Mouse (Mus musculus): ENCODE data around the gene Fyn. TPM values are rescaled to one million over a fixed set of nuclear protein-coding genes. Genes with fewer than 3 reads are reported as not detected.

The Fyn gene
- polyA plus RNA-seq, 1 experiment = 29.2 TPM

DNA sequence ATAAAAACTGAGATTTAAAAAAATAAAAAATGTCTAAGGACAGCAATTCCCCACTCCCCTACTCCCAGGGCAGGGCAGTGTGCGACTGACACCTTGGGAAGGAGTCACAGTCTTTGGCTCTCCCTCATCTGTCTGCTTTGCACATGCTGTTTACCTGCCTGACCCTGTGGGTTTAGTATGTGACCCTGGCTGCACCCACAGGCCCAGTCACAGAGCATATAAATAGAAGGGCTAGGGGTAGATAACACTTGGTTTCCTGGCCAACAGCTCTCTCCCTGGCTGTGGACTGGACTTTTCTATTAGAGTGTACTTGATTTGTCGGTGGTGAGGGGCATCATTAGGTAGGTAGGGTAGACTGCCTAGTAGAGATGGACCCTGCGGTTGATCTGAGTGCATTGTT lies 19.5 kb downstream of the Fyn start:
- no peak for TF ChIP-seq CTCF (IDR thresholded peaks at IDR 0.05; ENCODE audit: insufficient read depth, low read length)
- TF ChIP-seq POLR2A (IDR thresholded peaks at IDR 0.05; ENCODE audit: borderline replicate concordance, extremely low read depth, low read depth, low read length) = no peak
- H3K4me1 ChIP-seq (ENCODE audit: control insufficient read depth, insufficient read depth, low read length) = peaks cover 8% of the 10 kb centered on the region
- 85% methylated on average over 3 of the region's 3 CpGs for WGBS
- no peak overlapping the region for H3K4me3 ChIP-seq (replicated peaks; ENCODE audit: extremely low read depth, low read depth, low read length)
- DNase-seq = no peak

DNA sequence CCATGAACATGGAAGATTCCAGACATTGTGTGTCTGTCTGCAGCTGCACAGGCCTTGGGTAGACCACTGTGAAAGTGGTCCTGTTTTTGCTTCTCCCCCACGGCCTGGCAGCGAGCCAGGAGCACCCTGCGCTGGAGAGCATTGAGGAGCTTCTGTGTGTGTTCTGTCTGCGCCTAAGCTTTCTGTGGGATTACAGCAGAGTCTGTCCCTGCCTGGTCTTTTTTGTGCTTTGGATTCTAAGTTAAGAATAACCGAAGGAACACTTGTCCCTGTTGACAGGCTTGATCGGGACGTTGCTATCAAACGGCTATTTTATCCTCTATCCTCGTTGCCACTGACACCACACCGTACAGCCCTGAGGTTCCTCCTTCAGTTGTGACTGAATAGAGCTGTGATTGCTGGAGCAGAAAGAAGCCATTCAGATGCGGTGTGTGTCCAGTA lies 20.8 kb downstream of the Fyn start:
- no peak for DNase-seq
- H3K4me1 ChIP-seq (ENCODE audit: control insufficient read depth, insufficient read depth, low read length) = peaks cover 10% of the 10 kb centered on the region
- no peak overlapping the region for H3K4me3 ChIP-seq (replicated peaks; ENCODE audit: extremely low read depth, low read depth, low read length)
- no peak for TF ChIP-seq POLR2A (IDR thresholded peaks at IDR 0.05; ENCODE audit: borderline replicate concordance, extremely low read depth, low read depth, low read length)
- no peak for TF ChIP-seq CTCF (IDR thresholded peaks at IDR 0.05; ENCODE audit: insufficient read depth, low read length)
- WGBS = 86% methylated on average over 11 of the region's 11 CpGs

DNA sequence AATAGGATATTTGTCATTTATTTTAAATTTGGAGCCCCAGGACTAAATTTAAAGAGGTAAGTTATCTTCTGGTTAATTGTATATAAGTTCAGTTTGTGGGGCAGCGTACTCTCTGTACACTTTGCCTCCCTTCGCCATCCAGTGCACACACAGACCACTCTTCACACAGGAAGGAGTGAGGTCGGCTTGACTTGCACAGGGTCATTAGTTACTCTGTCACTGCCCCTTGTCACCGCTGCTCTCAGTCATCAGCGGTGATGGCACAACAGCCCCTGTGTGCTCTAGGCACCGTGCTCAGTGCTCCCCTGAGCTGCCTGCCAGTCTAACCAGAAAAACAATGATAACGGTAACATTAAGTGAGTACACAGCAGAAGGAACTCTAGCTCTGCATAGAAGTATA lies 21.9 kb downstream of the Fyn start:
- peaks cover 10% of the 10 kb centered on the region for H3K4me1 ChIP-seq (ENCODE audit: control insufficient read depth, insufficient read depth, low read length)
- no peak for TF ChIP-seq CTCF (IDR thresholded peaks at IDR 0.05; ENCODE audit: insufficient read depth, low read length)
- TF ChIP-seq POLR2A (IDR thresholded peaks at IDR 0.05; ENCODE audit: borderline replicate concordance, extremely low read depth, low read depth, low read length) = no peak
- WGBS = 79% methylated on average over 7 of the region's 7 CpGs

DNA sequence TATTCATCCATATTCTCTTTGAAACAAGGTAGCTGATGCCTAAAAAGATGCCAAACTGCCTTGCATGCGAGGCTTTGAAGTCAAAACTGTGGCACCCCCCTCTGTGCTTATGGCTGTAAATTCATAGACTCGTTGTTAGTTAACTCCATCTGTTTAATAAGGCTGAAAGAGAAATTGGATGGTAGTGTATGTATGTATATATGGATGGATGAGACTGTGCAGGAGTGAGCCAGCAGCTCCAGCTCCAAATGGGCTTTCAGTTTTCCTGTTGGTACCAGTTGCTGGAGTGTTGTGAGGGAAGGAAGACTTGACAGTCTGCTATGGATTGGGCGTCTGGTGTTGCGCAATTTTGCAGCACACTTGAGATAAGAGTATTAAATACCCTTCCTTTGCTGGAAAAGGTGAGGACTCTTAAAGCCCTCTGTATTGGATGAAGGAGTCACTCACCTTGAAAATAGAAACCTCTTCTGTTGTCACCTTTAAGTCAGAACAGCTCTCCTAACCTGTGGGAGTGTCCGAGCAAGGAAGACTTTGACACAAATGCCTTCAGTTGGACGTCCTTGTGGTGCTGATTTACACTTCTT lies 24.3 kb downstream of the Fyn start:
- Histone ChIP-seq H3K4me3 (replicated peaks; ENCODE audit: extremely low read depth, low read depth, low read length) (no peak overlapping the region), H3K4me1 (ENCODE audit: control insufficient read depth, insufficient read depth, low read length) (peaks cover 8% of the 10 kb centered on the region)
- DNase-seq = no peak
- WGBS = 64% methylated on average over 6 of the region's 6 CpGs
- no peak for TF ChIP-seq POLR2A (IDR thresholded peaks at IDR 0.05; ENCODE audit: borderline replicate concordance, extremely low read depth, low read depth, low read length)
- no peak for TF ChIP-seq CTCF (IDR thresholded peaks at IDR 0.05; ENCODE audit: insufficient read depth, low read length)

More for the DNA sequence above, 21.9 kb downstream of the Fyn start:
- no peak overlapping the region for H3K4me3 ChIP-seq (replicated peaks; ENCODE audit: extremely low read depth, low read depth, low read length)
- no peak for DNase-seq

DNA sequence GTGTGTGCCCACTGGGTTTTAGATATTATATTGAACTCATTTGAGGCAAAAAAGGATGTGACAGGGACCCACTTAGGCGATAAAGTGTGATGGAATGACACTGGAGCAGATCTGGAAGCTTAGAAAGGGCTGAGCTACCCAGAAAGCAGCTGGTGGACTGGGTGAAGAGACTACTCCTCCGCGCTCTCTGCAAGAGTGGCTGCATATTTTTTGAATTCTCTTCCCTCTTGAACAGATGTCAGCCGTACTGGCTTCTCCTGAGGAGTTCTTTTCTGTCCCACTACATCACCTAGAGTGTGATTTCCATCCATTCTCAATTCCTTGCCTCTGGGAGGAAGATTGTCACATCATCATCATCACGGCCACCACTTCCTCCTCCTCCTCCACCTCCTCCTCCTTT lies 26.9 kb downstream of the Fyn start:
- no peak for TF ChIP-seq CTCF (IDR thresholded peaks at IDR 0.05; ENCODE audit: insufficient read depth, low read length)
- no peak for TF ChIP-seq POLR2A (IDR thresholded peaks at IDR 0.05; ENCODE audit: borderline replicate concordance, extremely low read depth, low read depth, low read length)
- no peak for DNase-seq
- peaks cover 8% of the 10 kb centered on the region for H3K4me1 ChIP-seq (ENCODE audit: control insufficient read depth, insufficient read depth, low read length)
- no peak overlapping the region for H3K4me3 ChIP-seq (replicated peaks; ENCODE audit: extremely low read depth, low read depth, low read length)
- WGBS = 94% methylated on average over 5 of the region's 5 CpGs

DNA sequence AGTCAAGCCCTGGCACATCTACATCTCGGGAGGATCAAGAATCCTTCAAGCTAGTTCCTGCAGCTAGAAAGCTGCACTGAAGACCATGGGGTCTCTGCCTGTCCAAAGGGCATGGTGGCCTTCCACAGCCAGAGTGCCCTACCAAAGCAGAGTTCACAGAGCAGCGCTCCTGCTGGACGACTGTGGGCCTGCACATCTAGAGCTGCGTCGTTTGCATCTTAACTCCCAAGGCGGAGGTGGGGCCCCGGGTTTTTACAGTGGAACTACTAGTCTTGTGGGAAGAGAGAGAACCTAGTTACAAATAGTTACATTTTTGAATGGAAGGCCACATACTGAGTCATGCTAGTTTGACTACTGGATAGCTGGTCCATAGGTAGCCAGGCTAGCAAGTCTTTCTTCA lies 30.3 kb downstream of the Fyn start:
- WGBS = 89% methylated on average over 7 of the region's 7 CpGs
- DNase-seq = no peak
- TF ChIP-seq POLR2A (IDR thresholded peaks at IDR 0.05; ENCODE audit: borderline replicate concordance, extremely low read depth, low read depth, low read length) = no peak
- TF ChIP-seq CTCF (IDR thresholded peaks at IDR 0.05; ENCODE audit: insufficient read depth, low read length) = 0 out of 2 replicates have a peak, but pooled peaks have one; percentile 4
- Histone ChIP-seq H3K4me3 (replicated peaks; ENCODE audit: extremely low read depth, low read depth, low read length) (no peak overlapping the region), H3K4me1 (ENCODE audit: control insufficient read depth, insufficient read depth, low read length) (peaks cover 10% of the 10 kb centered on the region)

DNA sequence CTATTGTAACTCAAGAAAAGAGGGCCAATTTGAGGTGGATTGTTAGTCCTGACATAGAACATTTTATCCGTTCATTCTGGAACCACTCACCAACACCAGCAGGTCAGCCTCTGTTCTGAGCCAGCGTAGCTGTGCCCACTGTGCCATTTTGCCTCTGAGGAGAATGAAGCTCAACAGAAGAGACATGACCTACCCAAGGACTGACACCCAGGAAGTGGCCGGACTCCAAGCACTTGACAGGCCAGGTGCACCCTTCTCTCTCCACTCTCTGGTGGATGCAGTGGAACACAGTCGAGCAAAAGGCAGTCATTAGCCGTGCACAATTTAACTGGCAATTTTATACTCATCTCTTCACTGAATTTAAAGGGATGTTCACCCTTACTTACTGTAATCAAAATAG lies 31.5 kb downstream of the Fyn start:
- 88% methylated on average over 5 of the region's 5 CpGs for WGBS
- peaks cover 8% of the 10 kb centered on the region for H3K4me1 ChIP-seq (ENCODE audit: control insufficient read depth, insufficient read depth, low read length)
- H3K4me3 ChIP-seq (replicated peaks; ENCODE audit: extremely low read depth, low read depth, low read length) = no peak overlapping the region
- no peak for TF ChIP-seq CTCF (IDR thresholded peaks at IDR 0.05; ENCODE audit: insufficient read depth, low read length)
- no peak for TF ChIP-seq POLR2A (IDR thresholded peaks at IDR 0.05; ENCODE audit: borderline replicate concordance, extremely low read depth, low read depth, low read length)
- no peak for DNase-seq

DNA sequence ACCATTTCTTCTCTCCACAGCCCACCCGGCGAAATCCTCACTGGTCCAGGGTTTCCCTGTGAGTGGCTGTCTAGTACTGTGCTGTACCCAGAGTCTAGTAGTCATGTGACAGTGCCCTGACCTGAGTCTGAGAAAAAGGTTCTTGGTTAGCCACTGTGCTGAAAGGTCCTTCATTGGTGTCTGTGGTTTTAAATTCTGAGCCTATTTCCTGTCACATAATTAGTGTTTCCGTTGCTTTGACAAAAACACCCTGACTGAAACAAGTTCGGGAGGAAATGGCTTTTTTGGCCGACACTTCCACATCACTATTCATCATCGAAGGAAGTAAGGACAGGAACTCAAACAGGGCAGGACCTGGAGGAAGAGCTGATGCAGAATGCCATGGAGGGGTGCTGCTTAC lies 33.8 kb downstream of the Fyn start:
- TF ChIP-seq POLR2A (IDR thresholded peaks at IDR 0.05; ENCODE audit: borderline replicate concordance, extremely low read depth, low read depth, low read length) (no peak), CTCF (IDR thresholded peaks at IDR 0.05; ENCODE audit: insufficient read depth, low read length) (no peak)
- Histone ChIP-seq H3K4me1 (ENCODE audit: control insufficient read depth, insufficient read depth, low read length) (peaks cover 12% of the 10 kb centered on the region), H3K4me3 (replicated peaks; ENCODE audit: extremely low read depth, low read depth, low read length) (no peak overlapping the region)
- 38% methylated on average over 6 of the region's 6 CpGs for WGBS
- no peak for DNase-seq

DNA sequence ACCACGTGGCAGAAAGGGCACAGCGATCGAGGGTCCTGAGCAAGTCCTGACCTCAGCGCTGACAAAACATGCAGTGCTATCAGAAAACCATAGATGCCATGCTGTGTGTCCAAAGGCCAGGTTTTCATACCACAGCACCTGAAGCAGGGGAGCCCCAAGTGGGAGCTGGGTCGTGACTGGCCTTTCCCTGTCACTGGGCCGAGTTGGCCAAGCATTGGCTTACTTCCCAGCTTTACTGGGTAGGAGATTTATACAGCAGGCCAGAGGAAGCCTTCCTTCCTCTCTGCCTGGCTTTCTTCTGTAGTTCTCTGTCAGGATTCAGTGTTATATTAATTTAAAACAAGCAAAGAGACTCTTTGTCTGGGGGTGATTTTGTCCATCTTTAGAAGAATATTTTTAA lies 35.1 kb downstream of the Fyn start:
- Histone ChIP-seq H3K4me3 (replicated peaks; ENCODE audit: extremely low read depth, low read depth, low read length) (no peak overlapping the region), H3K4me1 (ENCODE audit: control insufficient read depth, insufficient read depth, low read length) (peaks cover 6% of the 10 kb centered on the region)
- DNase-seq = no peak
- TF ChIP-seq CTCF (IDR thresholded peaks at IDR 0.05; ENCODE audit: insufficient read depth, low read length) (no peak), POLR2A (IDR thresholded peaks at IDR 0.05; ENCODE audit: borderline replicate concordance, extremely low read depth, low read depth, low read length) (no peak)
- WGBS = 67% methylated on average over 6 of the region's 6 CpGs

DNA sequence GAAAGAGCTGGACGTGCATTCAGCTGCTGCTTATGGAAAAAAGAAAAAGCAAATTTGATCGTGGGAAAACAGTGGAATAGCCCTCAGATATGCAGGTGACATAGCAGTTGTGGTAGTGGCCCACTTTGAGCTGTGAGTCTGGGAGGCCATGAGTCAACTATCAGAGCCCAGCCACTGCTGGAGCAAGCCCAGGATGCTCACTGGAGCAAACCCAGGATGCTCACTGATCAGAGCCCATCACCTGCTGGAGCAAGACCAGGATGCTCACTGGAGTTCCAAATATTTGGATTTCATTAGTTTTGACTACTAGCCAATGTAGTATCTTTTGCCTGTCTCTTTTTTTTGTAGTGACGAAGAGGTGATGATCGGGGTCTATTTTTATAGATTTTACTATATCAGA lies 35.5 kb downstream of the Fyn start:
- WGBS = 89% methylated on average over 4 of the region's 4 CpGs
- TF ChIP-seq CTCF (IDR thresholded peaks at IDR 0.05; ENCODE audit: insufficient read depth, low read length) (no peak), POLR2A (IDR thresholded peaks at IDR 0.05; ENCODE audit: borderline replicate concordance, extremely low read depth, low read depth, low read length) (no peak)
- peaks cover 6% of the 10 kb centered on the region for H3K4me1 ChIP-seq (ENCODE audit: control insufficient read depth, insufficient read depth, low read length)
- no peak overlapping the region for H3K4me3 ChIP-seq (replicated peaks; ENCODE audit: extremely low read depth, low read depth, low read length)
- DNase-seq = no peak

Data from lung, adult 2 months (tissue).